15 mouse cellular contexts compared by ENCODE assay signal in genomic region chrX:86016591-86016990, GRCm38 (mm10).
DNase-seq lines count a peak whose midpoint lies in the region.
"Had no signal": no experiment of that assay in that cellular context is flagged by ENCODE, and none has a peak within 500 bp of the region (broad histone marks: within the 10 kb centered on the region; RNA-seq: fewer than 3 reads in every experiment).

No protein-coding gene starts in this region.

- peak; percentile 69 for DNase-seq in ES-CJ7 (ENCODE audit: low read depth, low spot score)
- DNase-seq in R1 (ENCODE audit: low read depth, low spot score), result peak; percentile 73
- DNase-seq in ZHBTc4 (ENCODE audit: low read depth, low spot score), result peak; percentile 57
- DNase-seq in retina, embryonic 14.5 days (ENCODE audit: low spot score), result no peak
- no peak for DNase-seq in urinary bladder, postnatal 10 days (ENCODE audit: low spot score)
- DNase-seq: adrenal gland, adult 2 months; adrenal gland, postnatal 10 days; adrenal gland, postnatal 25 days; cerebellum, adult 11 months; cerebellum, adult 18-20 months; cerebellum, adult 8-10 months; cerebellum, adult 9-11 months; cerebellum, postnatal 14 days; cerebellum, postnatal 36 days; embryo, embryonic 11 days had no signal

Comparison
In these comparisons a context has a peak if more than half of its experiments do, and no peak if none do; other contexts are left out.
1. DNase-seq: peak in ES-CJ7 (single experiment), R1 (single experiment) and ZHBTc4 (single experiment); none in retina, embryonic 14.5 days (single experiment) and urinary bladder, postnatal 10 days (single experiment).